ENCODE assay signal across 8 mouse cellular contexts in the genomic region with DNA sequence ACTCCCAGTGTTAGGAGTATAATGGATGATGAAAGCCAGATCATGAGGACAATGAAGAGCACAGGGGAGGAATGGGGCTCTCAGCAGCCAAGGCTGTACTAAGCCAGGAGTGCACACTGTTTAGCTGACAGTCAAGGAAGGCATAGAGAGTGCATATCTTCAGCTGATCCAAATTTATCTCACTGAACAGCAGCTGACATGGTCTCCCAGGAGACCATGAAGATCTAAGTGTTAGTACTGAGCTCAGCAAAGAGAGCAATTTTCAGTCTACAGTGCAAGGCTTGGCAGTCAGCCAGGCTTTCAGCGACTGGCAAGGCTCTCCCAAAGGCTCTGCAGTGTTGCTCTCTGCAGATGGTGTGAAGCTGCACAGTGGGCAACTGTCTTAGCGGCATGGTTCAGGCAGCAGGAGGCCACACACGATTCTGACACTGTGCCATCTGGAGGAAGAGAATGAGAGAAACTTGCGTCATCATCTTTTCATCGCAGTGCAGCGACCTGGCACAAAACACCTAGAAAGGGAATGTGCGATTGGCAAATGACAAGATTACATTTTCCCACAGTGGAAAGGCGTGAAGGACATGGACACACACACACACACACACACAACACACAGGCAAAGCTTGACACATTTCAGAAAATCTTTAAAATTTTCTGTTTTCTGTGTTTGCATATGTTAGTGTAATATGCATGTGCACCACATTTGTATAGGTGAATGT.
DNase-seq lines count a peak whose midpoint lies in the region; ATAC-seq and TF ChIP-seq lines count a peak whose summit lies in the region.

No protein-coding gene starts in this region.

- no peaks in the 10 kb centered on the region for H3K27me3 ChIP-seq in kidney, embryonic 16.5 days (ENCODE audit: insufficient read depth, low read length)
- no peaks in the 10 kb centered on the region for H3K27me3 ChIP-seq in kidney, adult 2 months (replicated peaks; ENCODE audit: control insufficient read depth, insufficient read depth, low read length)

- H3K9me3 ChIP-seq in kidney, embryonic 16.5 days (ENCODE audit: low read length) = no peaks in the 10 kb centered on the region

- TF ChIP-seq POLR2A in kidney, adult 2 months (IDR thresholded peaks at IDR 0.05; ENCODE audit: low read depth, low read length) = no peak
- no peak for TF ChIP-seq POLR2A in olfactory bulb, adult 2 months (IDR thresholded peaks at IDR 0.05; ENCODE audit: insufficient read depth, low read depth, low read length)

- ATAC-seq in kidney, embryonic 16.5 days (ENCODE audit: low FRiP score, low TSS enrichment) = no peak
- 0 out of 2 replicates have a peak, but pooled peaks have one; percentile 25 for ATAC-seq in granulocyte monocyte progenitor cell, adult 5-6 weeks (replicated peaks; ENCODE audit: poor library complexity, severe bottlenecking)

- peaks cover 6% of the 10 kb centered on the region for H3K36me3 ChIP-seq in kidney, embryonic 16.5 days (ENCODE audit: insufficient read depth, low read length)
- no peaks in the 10 kb centered on the region for H3K36me3 ChIP-seq in kidney, adult 2 months (ENCODE audit: control insufficient read depth, insufficient read depth, low read length)

- no peak overlapping the region for H3K4me3 ChIP-seq in kidney, embryonic 16.5 days (ENCODE audit: low read length)
- no peak overlapping the region for H3K4me3 ChIP-seq in kidney, adult 2 months (ENCODE audit: insufficient read depth, low read depth, low read length)
- no peak overlapping the region; the same call in 1 of the 2 replicates for H3K4me3 ChIP-seq in olfactory bulb, adult 2 months (ENCODE audit: insufficient read depth, low read depth, low read length)

- no peak for TF ChIP-seq CTCF in kidney, adult 2 months (conservative IDR thresholded peaks at IDR 0.05; ENCODE audit: insufficient read depth, insufficient read length, low read depth, low read length)
- no peak for TF ChIP-seq CTCF in olfactory bulb, adult 2 months (IDR thresholded peaks at IDR 0.05; ENCODE audit: insufficient read depth, low read depth, low read length)

- no peak overlapping the region for H3K27ac ChIP-seq in kidney, embryonic 16.5 days (ENCODE audit: low read length)
- no peak overlapping the region for H3K27ac ChIP-seq in kidney, adult 2 months (ENCODE audit: insufficient read depth, low read depth, low read length)
- H3K27ac ChIP-seq in olfactory bulb, adult 2 months (ENCODE audit: insufficient read depth, low read depth, low read length) = peak overlapping the region; percentile 98

- H3K4me2 ChIP-seq in kidney, embryonic 16.5 days (replicated peaks; ENCODE audit: low read depth, low read length) = no peak overlapping the region

- intact Hi-C loops in left cerebral cortex, postnatal 36 days (cut with DNase I) = loop anchor here (1.0 kb wide), 1 partner anchor 70 kb away; no protein-coding TSS in a partner anchor

- H3K4me1 ChIP-seq in kidney, embryonic 16.5 days (ENCODE audit: insufficient read depth, low read length) = no peaks in the 10 kb centered on the region
- peaks cover 2% of the 10 kb centered on the region; the same call in 1 of the 2 replicates for H3K4me1 ChIP-seq in kidney, adult 2 months (ENCODE audit: control insufficient read depth, insufficient read depth, low read length)
- H3K4me1 ChIP-seq in olfactory bulb, adult 2 months (ENCODE audit: control insufficient read depth, insufficient read depth, low read length) = peaks cover 3% of the 10 kb centered on the region; the same call in 1 of the 2 replicates

- no peak overlapping the region for H3K9ac ChIP-seq in kidney, embryonic 16.5 days (replicated peaks; ENCODE audit: low read length)

- peak; percentile 63 for DNase-seq in kidney, adult 18-20 months
- peak; percentile 83 to 86 for DNase-seq in cerebellum, postnatal 25 days
- peak; percentile 64 for DNase-seq in kidney, adult 2 months
- peak; percentile 82 to 88 for DNase-seq in left cerebral cortex, postnatal 36 days (ENCODE audit: low spot score in 2 of 2)
- DNase-seq in thymus, postnatal 14 days = peak; percentile 56

- 81% methylated on average over 8 of the region's 8 CpGs for WGBS in kidney, embryonic 16.5 days
- 38% methylated on average over 8 of the region's 8 CpGs for whole genome bisulfite sequencing in kidney, adult 2 months
- WGBS in olfactory bulb, adult 2 months = 7% methylated on average over 8 of the region's 8 CpGs
